Mouse (Mus musculus): ENCODE measurements at regions not wholly inside any gene's neighbourhood (a gene's known extent, or its start where the extent isn't known, plus 50 kb on each side); places are given as distances from the start of the nearest gene placed in this dataset.

GRCm38 (mm10) chr10:44994385-44995281 lies 72.4 kb upstream of the Prep start:
- TF ChIP-seq CTCF (IDR thresholded peaks at IDR 0.05; ENCODE audit: borderline replicate concordance, insufficient read depth, low read length) (no peak), POLR2A (IDR thresholded peaks at IDR 0.05; ENCODE audit: low read depth, low read length) (no peak)

Data from embryonic fibroblast, embryonic 13.5 days (primary cell).